Mouse (Mus musculus) urinary bladder, postnatal 25 days (tissue): ENCODE results near the gene 9930021J03Rik.

Source experiments
- DNase-seq: peaks from one replicate; pipeline ENCODE4 v3.0.0; 2022; ENCODE audit warnings: low spot score

9930021J03Rik gene

DNA sequence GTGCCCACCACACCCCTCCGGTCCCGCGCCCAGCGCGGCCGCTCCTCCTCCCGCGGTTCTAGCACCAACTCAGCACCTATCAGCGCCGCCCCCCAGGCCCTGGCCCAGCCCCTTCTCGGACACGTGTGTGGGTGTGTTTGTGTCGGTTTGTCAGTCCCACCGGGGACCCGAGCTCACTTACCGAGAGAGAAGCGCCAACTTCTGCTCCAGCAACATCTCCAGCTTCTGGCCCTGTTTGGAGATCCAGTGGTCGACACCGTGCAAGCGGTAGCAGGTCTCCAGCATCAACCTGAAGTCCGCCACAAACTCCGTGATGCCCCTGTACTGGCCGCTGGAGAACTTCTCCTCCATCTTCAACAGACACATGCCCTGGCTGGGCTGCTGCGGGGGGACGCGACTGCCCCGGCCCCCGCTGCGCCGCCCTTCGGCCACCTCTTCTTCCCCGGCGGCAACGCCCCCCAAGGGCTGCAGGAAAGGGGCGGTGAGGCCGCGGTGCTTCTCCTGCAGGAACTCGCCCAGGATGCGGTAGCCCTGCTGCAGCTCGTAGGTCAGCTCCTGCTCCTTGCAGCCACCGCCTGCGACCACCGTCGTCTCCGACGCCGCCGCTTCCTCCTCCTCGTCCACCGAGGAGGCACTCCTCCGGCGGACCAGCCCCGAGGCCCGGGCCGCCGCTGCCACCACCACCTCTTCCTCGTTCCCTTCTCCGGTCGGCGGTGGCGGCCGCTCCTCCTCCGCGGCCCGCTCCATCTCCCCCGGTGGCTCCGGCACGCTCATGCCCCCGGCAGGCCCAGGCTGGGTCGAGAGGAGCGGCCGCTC lies 480 bp downstream of the 9930021J03Rik start:
- DNase-seq = peak; percentile 75

GRCm38 (mm10) chr19:29803946-29804345 lies 1.8 kb downstream of the 9930021J03Rik start:
- DNase-seq = no peak

DNA sequence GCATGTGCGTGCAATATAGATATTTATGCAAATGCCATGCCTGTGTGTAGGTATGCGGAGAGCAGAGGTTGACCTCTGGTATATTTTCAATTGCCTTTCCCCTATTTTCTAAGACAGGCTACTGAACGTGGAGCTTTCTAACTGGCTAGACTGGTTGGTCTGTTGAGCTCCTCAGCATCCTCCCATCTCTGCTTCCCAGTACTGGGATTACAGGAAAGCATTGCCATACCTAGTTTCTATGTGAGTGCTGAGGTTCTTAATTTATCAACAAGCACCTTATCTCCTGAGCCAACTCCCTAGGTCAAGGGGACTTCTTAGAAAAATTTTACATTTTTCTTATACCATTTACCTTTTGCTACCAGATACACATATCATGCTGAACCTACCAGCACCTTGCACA lies 8.4 kb downstream of the 9930021J03Rik start:
- no peak for DNase-seq

DNA sequence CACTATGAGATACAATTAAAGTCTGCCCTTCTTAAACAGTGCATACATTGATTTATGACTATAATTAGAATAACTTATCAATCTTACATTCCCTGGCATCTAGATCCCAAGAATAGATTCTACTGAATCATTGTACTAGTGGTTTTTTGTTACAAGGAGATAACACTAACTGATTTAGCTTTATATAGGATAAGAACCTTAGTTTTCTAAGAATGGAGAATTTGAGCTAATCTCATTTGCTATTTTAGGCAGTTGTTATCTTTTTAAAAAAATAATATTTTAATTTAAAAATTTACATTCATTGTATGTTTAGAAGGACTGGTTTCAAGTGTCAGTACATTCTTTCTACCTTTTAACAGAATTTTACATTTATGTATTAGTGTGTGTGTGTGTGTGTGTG lies 17.8 kb downstream of the 9930021J03Rik start:
- DNase-seq = no peak

GRCm38 (mm10) chr19:29782914-29783313 lies 22.9 kb downstream of the 9930021J03Rik start:
- DNase-seq = no peak

GRCm38 (mm10) chr19:29753939-29754338 lies 51.9 kb downstream of the 9930021J03Rik start:
- DNase-seq = no peak

DNA sequence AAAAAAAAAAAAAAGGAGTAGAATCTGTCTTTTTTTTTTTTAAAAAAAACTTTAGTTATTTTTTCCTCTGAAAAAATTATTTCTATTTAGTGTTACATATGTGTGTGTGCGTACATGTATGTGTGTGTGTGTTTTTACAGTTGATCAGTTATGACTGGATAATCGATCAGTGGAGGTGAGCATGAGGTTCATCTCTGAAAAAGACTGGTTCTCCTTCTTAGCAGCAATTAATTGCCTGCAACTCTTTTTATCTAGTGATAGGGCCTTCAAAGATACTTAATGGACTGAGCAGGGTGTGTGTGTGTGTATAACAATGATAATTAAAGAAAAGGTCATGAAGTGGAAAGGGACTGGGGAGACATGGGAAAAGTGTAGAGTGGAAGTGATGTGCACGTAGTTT lies 54.8 kb downstream of the 9930021J03Rik start:
- DNase-seq = no peak

DNA sequence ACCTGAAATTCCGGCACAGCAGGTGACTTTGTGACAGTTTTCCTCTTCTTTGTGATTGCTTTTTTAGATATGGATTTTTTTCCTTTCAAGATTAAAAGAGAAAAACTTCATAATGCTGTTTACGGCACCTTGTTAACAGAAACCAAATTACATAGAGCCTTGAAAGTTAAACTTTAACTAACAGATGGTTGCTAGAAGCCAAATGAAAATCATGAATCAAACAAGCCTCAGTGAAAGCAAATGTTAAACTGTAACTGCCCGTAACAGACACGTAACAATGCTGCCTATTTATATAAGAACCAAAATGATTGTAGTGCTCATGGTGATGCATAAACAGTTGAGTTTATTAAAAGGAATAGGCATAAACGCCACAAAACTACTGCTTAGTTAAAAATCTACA lies 62.3 kb downstream of the 9930021J03Rik start:
- no peak for DNase-seq

DNA sequence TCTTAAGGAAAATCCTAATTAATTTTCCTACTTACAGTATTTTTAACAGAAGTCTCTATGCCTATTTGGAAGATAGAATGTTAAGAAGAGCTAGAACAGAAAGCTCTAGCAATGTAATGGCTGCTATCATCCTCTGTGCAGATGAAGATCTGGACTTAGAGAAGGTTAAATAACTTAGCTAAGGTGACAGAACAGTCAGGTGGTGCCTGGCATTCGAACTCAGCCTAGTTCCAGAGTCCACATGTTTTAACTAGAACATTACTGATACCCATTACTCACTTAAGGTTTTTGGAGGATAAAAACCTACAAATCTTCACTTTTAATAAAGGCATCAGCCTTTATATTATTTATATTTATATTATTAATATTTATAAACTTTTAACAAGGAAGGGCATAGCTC lies 65.1 kb downstream of the 9930021J03Rik start:
- DNase-seq = no peak

DNA sequence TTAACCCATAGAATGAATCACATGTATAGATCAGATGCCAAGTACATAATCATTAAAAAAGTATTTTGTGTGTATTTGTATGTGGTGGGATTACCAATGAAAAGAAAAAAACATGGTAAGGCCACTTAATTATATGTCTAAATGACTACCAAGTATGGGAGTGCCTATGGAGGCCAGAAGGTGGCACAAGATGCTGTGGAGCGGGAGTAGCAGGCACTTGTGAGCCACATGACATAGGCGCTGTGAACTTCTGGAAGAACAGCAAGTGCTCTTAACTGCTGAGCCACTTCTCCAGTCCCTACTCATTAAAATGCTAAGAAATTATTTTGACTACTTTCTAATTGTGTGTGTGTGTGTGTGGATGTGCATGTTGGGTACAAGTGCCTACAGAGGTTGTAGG lies 66.2 kb downstream of the 9930021J03Rik start:
- DNase-seq = no peak

DNA sequence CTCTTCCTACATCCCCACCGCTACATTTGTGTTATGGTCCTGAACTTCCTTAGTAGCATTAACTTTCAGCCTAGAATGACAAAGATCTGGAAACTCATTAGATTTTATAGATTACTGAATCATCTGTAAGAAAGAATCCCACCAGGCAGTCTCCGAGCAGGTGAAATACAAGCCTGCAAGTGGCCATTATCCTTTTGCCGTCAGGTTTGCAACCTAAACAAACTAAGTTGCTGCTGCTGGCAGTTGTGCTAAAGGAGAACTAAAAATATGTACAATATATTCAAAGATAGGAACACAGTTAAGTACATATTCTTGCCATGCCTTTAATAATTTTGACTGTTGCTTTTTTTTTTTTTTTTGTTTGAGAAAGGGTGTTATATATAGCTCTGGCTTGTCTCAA lies 70.4 kb downstream of the 9930021J03Rik start:
- DNase-seq = no peak

GRCm38 (mm10) chr19:29718476-29718875 lies 87.3 kb downstream of the 9930021J03Rik start:
- no peak for DNase-seq

- no peak for DNase-seq
These were observed 87.9 kb downstream of the 9930021J03Rik start for GRCm38 (mm10) chr19:29717854-29718253.

GRCm38 (mm10) chr19:29713451-29713850 lies 92.3 kb downstream of the 9930021J03Rik start:
- no peak for DNase-seq

- no peak for DNase-seq
These were observed 96.3 kb downstream of the 9930021J03Rik start for GRCm38 (mm10) chr19:29709461-29709860.

DNA sequence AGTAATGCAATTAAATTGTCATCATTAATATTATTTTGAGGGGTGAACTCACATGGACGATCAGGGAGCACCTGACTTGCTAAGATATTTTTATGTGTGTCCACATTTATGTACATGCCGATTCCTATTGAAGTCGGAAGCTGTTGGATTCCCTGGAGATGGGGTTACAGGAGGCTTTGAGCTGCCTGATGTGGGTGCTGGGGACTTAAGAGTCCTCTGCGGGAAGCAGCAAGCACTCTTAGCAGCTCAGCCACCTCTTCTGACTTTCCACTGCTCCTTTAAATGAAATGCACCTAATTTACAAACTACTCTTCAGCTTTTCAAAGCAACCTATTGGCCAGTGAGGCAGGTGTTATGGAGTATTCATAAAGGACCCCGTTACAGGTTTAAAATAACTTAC lies 97.3 kb downstream of the 9930021J03Rik start:
- no peak for DNase-seq

DNA sequence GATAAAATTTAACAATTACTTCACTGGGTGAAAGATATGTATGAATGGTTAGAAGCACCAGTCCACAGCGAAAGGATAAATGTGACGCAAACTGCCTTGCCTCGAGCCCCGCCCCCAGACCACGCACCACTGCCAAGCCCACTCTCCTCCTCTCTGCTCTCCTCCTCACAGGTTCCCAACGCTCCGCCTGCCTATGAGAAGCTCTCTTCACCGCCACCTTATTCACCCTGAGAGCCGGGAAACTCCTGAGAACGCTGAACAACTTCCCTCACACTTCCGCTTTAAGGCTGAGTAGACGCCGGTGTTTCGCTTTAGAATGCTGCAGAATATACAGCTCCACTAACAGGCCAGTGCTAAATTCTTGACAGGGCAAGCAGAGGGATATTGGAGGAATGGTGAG lies 97.8 kb downstream of the 9930021J03Rik start:
- DNase-seq = no peak

- DNase-seq = no peak
These were observed 98.4 kb downstream of the 9930021J03Rik start for GRCm38 (mm10) chr19:29707314-29707898.

- DNase-seq = no peak
These were observed 101.4 kb downstream of the 9930021J03Rik start for GRCm38 (mm10) chr19:29704436-29704835.

- no peak for DNase-seq
These were observed 104.1 kb downstream of the 9930021J03Rik start for GRCm38 (mm10) chr19:29701707-29702106.

DNA sequence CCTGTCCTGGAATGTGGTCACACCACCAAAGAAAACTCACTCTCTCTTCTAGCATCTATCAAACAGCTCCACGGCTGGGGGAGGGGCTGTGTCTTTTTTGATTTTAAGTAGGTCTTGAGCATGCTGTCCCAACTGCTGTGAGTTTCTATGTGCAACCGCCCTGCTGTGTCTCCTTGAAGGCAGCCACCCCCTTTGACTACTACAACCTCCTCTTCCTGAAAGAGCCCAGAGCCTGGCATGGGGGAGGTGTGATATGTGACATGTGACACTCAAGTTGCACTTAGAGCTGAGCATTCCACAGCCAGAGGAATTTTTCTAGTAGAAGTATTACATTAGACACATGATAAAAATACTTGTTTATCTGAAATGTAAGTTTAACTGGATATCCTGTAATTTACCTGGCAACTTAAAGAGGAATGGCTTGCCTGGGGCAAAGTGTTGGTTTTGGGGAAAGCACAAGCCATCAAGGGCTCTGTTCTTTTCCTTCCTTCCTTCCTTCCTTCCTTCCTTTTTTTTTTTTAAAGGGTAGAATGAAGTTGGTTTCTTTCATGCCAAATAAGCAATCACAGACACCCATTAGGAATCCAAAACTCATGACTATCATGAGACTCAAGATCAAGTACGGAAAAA lies 108.4 kb downstream of the 9930021J03Rik start, which contains the start of gene Mlana:
Gene Mlana, plus strand, starts transcription at position 580 of the 630 bp plus-strand sequence.
- DNase-seq = no peak

- DNase-seq = no peak
These were observed 108.9 kb downstream of the 9930021J03Rik start for GRCm38 (mm10) chr19:29696840-29697239.

GRCm38 (mm10) chr19:29696309-29696708 lies 109.5 kb downstream of the 9930021J03Rik start:
- DNase-seq = no peak
